Mouse (Mus musculus): ENCODE results near the gene Nos1ap. TPM values are rescaled to one million over a fixed set of nuclear protein-coding genes. Genes with fewer than 3 reads are reported as not detected.

Gene Nos1ap
- polyA plus RNA-seq, 1 experiment = 79.8 TPM

DNA sequence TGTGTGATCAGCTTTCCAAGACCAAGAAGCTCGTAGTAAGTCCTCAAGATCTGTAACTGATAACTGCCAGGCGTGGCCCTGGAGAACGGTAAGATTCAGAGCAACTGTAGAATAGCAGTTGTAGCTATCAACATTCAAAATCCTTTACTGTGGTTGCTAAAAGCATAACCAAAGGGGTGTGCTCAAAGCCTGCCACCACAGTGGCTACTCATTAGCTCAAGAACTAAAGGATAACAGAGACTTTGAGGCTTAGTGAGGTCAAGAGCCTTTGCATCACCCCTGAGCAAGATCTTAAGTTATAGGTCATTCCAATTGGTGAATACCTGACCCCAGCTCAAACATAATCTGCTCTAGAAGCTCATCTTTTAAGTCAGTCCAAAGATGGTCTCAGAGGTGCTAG, 134.3 kb downstream of the Nos1ap start:
- no peaks in the 10 kb centered on the region for H3K27me3 ChIP-seq (ENCODE audit: control insufficient read depth, insufficient read depth, low read length)
- WGBS = 74% methylated on average over 3 of the region's 3 CpGs
- TF ChIP-seq POLR2A (IDR thresholded peaks at IDR 0.05; ENCODE audit: low read depth, low read length) (no peak), CTCF (IDR thresholded peaks at IDR 0.05; ENCODE audit: extremely low read depth, insufficient read length, insufficient replicate concordance, low read depth, low read length) (no peak)

DNA sequence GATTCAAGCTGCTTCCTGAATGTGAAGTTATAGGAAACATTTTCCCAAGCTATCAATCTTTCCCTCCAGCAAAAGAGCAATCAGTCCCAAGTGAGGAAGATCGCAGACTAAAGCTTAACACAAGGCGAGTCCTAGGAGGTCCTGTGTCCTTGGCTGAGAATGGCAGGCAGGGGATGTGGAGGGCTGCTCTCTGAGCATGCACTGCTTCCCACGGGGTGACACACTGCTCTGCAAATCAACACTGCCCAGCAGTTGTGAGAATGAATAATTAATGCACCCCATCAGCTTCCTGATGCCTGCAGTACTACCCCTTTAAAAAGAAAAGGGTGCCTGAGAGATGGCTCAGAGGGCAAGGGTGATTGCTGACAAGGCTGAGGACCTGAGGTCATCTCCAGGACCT, 136.2 kb downstream of the Nos1ap start:
- TF ChIP-seq CTCF (IDR thresholded peaks at IDR 0.05; ENCODE audit: extremely low read depth, insufficient read length, insufficient replicate concordance, low read depth, low read length) = no peak
- TF ChIP-seq POLR2A (IDR thresholded peaks at IDR 0.05; ENCODE audit: low read depth, low read length) = no peak
- no peak overlapping the region; the same call in 1 of the 2 replicates for H3K27ac ChIP-seq (ENCODE audit: insufficient read depth, low read depth, low read length)
- no peaks in the 10 kb centered on the region for H3K27me3 ChIP-seq (ENCODE audit: control insufficient read depth, insufficient read depth, low read length)
- H3K4me1 ChIP-seq (ENCODE audit: control insufficient read depth, insufficient read depth, insufficient read length, low read length) = peaks cover 16% of the 10 kb centered on the region
- no peak overlapping the region for H3K4me3 ChIP-seq (ENCODE audit: low read depth, low read length)
- WGBS = 47% methylated on average over 3 of the region's 3 CpGs
- no peaks in the 10 kb centered on the region for H3K36me3 ChIP-seq (ENCODE audit: control insufficient read depth, insufficient read depth, low read length)

More for the DNA sequence above, 134.3 kb downstream of the Nos1ap start:
- no peaks in the 10 kb centered on the region for H3K36me3 ChIP-seq (ENCODE audit: control insufficient read depth, insufficient read depth, low read length)
- no peak overlapping the region for H3K27ac ChIP-seq (ENCODE audit: insufficient read depth, low read depth, low read length)
- peaks cover 17% of the 10 kb centered on the region for H3K4me1 ChIP-seq (ENCODE audit: control insufficient read depth, insufficient read depth, insufficient read length, low read length)
- H3K4me3 ChIP-seq (ENCODE audit: low read depth, low read length) = no peak overlapping the region

DNA sequence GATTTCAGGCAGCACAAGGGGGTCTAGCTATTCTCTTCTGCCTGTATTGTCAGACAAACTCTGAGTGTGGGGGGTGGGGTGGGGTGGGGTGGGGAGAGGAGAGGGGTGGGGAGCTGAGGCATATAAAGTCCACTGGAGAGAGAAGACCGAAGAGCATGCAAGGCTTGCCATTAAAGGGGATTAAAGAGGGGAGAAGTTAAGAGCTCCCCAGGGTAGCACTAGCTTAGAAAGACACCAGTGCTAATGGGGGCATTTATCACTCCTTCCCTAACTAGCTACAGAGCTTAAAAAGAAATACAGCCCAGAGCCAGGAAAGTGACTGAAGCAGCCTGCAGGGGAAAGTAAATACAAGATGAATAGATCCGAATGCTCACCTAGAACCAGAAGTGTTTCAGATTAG, 141.4 kb downstream of the Nos1ap start:
- Histone ChIP-seq H3K36me3 (ENCODE audit: control insufficient read depth, insufficient read depth, low read length) (no peaks in the 10 kb centered on the region), H3K4me1 (ENCODE audit: control insufficient read depth, insufficient read depth, insufficient read length, low read length) (no peaks in the 10 kb centered on the region; the same call in 1 of the 2 replicates), H3K27ac (ENCODE audit: insufficient read depth, low read depth, low read length) (no peak overlapping the region), H3K4me3 (ENCODE audit: low read depth, low read length) (no peak overlapping the region), H3K27me3 (ENCODE audit: control insufficient read depth, insufficient read depth, low read length) (no peaks in the 10 kb centered on the region)
- 73% methylated on average over 2 of the region's 2 CpGs for WGBS
- no peak for TF ChIP-seq POLR2A (IDR thresholded peaks at IDR 0.05; ENCODE audit: low read depth, low read length)
- TF ChIP-seq CTCF (IDR thresholded peaks at IDR 0.05; ENCODE audit: extremely low read depth, insufficient read length, insufficient replicate concordance, low read depth, low read length) = no peak

DNA sequence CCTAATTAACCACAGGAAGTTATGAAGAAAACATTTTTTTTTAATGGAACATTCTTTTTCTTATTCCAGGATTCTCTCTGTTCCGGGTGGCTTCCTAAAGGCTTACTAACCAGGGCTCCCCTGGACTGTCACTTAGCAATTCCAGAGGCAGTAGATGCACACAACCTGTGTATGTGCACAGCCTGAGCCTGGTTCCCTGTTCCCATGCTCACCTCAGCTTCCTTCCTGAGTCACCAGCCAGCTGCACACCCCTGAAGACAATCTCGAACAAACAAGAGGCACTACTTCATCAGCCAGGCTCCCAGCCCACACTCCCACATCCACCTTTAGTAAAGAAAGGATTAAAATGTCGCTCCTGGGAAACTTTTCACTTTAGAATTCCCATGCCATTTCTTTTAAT, 144.2 kb downstream of the Nos1ap start:
- Histone ChIP-seq H3K4me1 (ENCODE audit: control insufficient read depth, insufficient read depth, insufficient read length, low read length) (no peaks in the 10 kb centered on the region), H3K27me3 (ENCODE audit: control insufficient read depth, insufficient read depth, low read length) (no peaks in the 10 kb centered on the region), H3K4me3 (ENCODE audit: low read depth, low read length) (no peak overlapping the region), H3K36me3 (ENCODE audit: control insufficient read depth, insufficient read depth, low read length) (no peaks in the 10 kb centered on the region), H3K27ac (ENCODE audit: insufficient read depth, low read depth, low read length) (no peak overlapping the region)
- TF ChIP-seq POLR2A (IDR thresholded peaks at IDR 0.05; ENCODE audit: low read depth, low read length) = no peak
- TF ChIP-seq CTCF (IDR thresholded peaks at IDR 0.05; ENCODE audit: extremely low read depth, insufficient read length, insufficient replicate concordance, low read depth, low read length) = no peak
- 52% methylated on average over 3 of the region's 3 CpGs for WGBS

DNA sequence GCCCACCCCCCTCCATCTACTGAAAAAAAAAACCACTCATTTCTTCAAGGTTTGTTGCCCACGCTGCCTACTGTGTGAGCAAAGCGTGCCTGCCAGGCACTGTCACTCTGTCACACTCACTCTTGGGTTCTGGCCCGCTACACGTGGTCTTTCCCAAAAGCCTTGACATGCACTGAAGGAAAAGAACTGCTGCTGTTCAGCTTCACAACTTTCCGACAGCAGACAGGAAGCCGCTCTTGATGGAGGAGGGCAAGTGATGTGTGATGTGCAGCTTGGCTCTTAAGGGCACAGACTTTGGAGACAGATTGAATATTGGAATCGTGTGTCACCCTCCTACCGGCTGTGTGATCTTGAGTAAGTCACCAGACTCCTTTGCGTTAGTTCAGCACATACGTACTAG, 149.3 kb downstream of the Nos1ap start:
- H3K4me3 ChIP-seq (ENCODE audit: low read depth, low read length) = no peak overlapping the region
- no peaks in the 10 kb centered on the region for H3K4me1 ChIP-seq (ENCODE audit: control insufficient read depth, insufficient read depth, insufficient read length, low read length)
- H3K27me3 ChIP-seq (ENCODE audit: control insufficient read depth, insufficient read depth, low read length) = no peaks in the 10 kb centered on the region
- WGBS = 97% methylated on average over 10 of the region's 10 CpGs
- H3K36me3 ChIP-seq (ENCODE audit: control insufficient read depth, insufficient read depth, low read length) = no peaks in the 10 kb centered on the region
- no peak overlapping the region for H3K27ac ChIP-seq (ENCODE audit: insufficient read depth, low read depth, low read length)
- no peak for TF ChIP-seq CTCF (IDR thresholded peaks at IDR 0.05; ENCODE audit: extremely low read depth, insufficient read length, insufficient replicate concordance, low read depth, low read length)
- TF ChIP-seq POLR2A (IDR thresholded peaks at IDR 0.05; ENCODE audit: low read depth, low read length) = no peak

DNA sequence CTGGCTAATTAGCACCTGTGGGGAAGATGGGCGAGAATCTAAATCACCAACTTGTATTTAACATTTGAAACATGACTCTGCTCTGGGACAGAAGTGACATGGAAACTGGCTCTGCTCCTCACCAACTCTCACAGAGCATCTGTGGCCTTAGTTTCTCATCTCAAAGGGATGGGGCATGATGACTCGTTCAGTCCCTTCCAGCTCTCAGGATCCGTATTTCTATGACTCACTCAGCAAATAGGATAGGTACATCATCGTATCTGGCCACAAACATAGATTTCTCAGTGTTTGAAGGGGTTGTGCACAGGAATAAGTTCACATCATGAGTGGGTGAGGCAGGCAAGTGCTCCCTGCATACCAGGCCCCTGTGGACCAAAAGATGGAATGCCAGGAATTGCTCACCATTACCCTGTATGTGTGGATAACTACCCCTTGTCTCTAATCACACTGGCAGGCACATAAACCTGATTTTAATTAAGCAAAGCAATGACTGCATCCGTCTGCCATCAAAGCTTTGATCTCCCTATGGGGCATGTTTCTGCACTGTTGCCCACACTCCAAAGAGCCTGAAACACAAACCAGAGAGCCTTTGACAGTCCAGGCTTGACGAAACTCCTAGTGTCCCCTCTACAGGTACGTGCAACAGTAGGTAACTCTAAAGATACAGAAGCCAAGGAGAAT, 151.1 kb downstream of the Nos1ap start:
- TF ChIP-seq POLR2A (IDR thresholded peaks at IDR 0.05; ENCODE audit: low read depth, low read length) (no peak), CTCF (IDR thresholded peaks at IDR 0.05; ENCODE audit: extremely low read depth, insufficient read length, insufficient replicate concordance, low read depth, low read length) (no peak)
- Histone ChIP-seq H3K36me3 (ENCODE audit: control insufficient read depth, insufficient read depth, low read length) (no peaks in the 10 kb centered on the region), H3K27ac (ENCODE audit: insufficient read depth, low read depth, low read length) (no peak overlapping the region), H3K4me1 (ENCODE audit: control insufficient read depth, insufficient read depth, insufficient read length, low read length) (no peaks in the 10 kb centered on the region), H3K27me3 (ENCODE audit: control insufficient read depth, insufficient read depth, low read length) (no peaks in the 10 kb centered on the region), H3K4me3 (ENCODE audit: low read depth, low read length) (no peak overlapping the region)
- 75% methylated on average over 7 of the region's 7 CpGs for WGBS

DNA sequence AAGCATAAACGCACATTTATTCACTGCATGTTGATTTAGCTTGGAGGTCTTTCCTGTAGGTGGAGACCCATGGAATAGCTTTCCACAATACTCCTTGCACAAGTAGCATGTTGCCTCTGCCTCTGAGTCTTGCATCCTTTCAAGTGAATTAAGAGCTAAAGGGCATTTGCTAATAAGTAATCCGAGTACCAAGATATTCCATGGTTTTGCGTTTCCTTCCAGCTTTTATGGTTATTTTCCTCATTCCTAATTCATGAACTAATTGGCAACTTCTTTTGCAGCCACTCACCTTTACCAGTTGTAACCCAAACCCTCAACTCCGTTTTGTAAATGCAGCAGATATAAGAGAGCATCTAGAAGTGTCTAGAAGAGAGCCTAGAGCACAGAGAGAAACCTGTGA, 155.5 kb downstream of the Nos1ap start:
- peaks cover 7% of the 10 kb centered on the region; the same call in 1 of the 2 replicates for H3K4me1 ChIP-seq (ENCODE audit: control insufficient read depth, insufficient read depth, insufficient read length, low read length)
- WGBS = 64% methylated on average over 4 of the region's 4 CpGs

More for the DNA sequence above, 155.5 kb downstream of the Nos1ap start:
- TF ChIP-seq CTCF (IDR thresholded peaks at IDR 0.05; ENCODE audit: extremely low read depth, insufficient read length, insufficient replicate concordance, low read depth, low read length) = no peak
- TF ChIP-seq POLR2A (IDR thresholded peaks at IDR 0.05; ENCODE audit: low read depth, low read length) = no peak
- H3K36me3 ChIP-seq (ENCODE audit: control insufficient read depth, insufficient read depth, low read length) = no peaks in the 10 kb centered on the region
- H3K27ac ChIP-seq (ENCODE audit: insufficient read depth, low read depth, low read length) = no peak overlapping the region
- H3K4me3 ChIP-seq (ENCODE audit: low read depth, low read length) = no peak overlapping the region
- H3K27me3 ChIP-seq (ENCODE audit: control insufficient read depth, insufficient read depth, low read length) = no peaks in the 10 kb centered on the region
